Mouse (Mus musculus) heart, adult 8-10 months (tissue): ENCODE data around the gene Ngdn. TPM values are rescaled to one million over a fixed set of nuclear protein-coding genes. Genes with fewer than 3 reads are reported as not detected.
A peak's percentile ranks its signal among the peaks of the same experiment; 100 is the strongest.
"Not testable (repeated sequence)": the region's sequence is repeated elsewhere in the genome, so short reads cannot be mapped to it uniquely, and the experiment has no call there.

Experiments
- DNase-seq: peaks from one replicate; pipeline ENCODE4 v3.0.0; 2022; ENCODE audit warnings: low spot score
- total RNA-seq, 4 experiments: library from RNA; stranded (reverse); gene quantifications; 2 replicates each; pipeline ENCODE4 v1.2.4; 2022

Ngdn gene
- total RNA-seq, 4 experiments from 2014 or later, result 22.3 to 31.5 (median 25.9) TPM

DNA sequence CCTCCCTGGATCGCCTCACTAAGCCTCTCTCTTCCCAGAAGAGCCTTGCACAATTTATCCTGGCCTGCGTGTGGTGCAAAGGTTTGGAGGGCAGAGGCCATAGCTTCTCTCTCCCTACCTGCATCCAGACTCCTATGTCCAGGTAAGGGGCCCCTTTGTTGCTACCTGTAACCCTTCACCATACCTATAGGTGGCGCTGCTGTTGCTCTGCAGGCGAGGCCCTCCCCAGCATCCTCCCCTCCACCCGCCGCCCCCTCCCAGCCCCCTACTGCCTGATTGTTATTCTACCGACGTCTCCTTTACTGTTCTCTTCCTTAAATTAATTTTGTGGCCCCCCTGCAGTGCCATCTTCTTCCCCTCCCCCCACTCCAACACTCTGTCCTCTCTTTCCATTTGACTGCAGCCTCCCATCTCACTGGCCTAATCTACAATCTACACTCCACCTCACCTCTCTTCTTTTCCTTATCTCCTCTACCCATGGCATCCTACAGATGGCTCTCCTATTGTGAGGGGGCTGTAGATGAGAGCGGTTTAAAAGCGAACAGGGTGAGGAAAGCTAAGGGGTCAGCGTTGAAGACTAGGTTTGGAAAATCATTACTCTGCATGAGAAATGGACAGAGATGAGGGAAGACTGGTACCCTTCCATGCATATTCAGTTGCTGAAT is 13.9 kb downstream of the Ngdn start:
- DNase-seq, result no peak

DNA sequence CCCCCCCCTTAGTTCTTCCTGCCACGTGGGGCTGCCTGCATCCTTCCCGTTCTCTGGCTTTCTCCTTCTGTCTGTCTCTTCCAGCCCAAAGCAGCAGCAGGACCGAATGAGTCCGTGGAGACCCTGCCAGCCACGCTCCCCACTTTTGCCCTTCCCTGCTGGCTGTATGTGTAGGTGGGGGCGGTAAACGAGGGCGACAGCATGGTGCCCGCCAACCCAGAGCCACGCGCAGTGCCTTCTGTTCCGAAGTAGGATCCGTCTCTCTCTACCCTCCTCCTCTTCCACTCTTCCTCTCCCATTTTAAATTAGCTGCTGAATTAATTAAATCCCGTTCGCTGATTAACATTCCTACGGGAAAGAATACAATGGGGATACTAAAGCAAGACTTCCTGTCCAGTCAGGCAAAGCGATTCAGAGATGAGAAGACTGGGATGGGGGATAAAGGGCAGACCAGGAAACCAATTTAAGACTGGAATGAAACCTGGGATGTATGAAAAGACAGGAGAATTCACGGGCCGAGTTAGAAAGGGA is 17.5 kb downstream of the Ngdn start:
- no peak for DNase-seq

DNA sequence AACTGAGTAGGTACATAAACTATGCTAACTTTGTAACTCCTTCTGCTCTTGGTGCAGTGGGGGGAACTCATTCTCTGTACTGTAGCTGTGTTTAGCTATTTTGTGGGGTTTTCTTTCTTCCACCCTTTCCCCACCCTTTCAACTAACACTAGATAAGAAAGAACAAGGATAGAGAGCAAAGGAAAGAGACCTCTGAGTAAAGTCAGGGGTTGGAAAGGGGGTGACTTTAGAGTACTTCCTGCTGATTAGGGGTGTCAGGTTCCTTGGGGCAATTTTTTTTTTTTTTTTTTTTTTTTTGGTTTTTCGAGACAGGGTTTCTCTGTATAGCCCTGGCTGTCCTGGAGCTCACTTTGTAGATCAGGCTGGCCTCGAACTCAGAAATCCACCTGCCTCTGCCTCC is 28.4 kb downstream of the Ngdn start:
- not testable (repeated sequence) for DNase-seq

DNA sequence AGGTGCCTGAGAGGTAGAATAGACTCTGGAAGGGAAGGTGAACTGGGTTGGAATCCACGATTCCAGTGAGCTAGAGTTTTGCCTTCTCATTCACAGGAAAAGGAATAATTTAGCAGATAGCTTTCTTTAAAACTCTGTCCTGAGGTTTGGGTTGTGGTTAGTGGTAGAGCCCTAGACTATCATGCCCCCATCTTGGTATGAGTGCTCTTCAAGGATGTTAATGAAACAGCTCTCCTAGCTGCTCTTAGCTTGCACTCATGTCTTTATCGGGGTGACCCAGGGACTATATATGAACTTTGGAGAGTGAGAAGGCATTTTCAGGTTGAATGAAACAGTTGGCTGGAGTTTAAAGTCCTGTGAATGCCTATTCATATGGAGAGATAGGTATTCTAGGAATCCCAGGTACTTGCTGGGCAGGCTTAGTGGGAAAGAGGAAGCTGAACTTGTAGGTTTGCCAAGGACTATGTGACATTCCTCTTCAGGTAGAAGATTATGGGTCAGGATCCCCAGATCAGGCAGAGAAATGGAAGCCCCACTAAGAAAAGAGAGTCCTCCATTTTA is 32.8 kb downstream of the Ngdn start:
- no peak for DNase-seq

DNA sequence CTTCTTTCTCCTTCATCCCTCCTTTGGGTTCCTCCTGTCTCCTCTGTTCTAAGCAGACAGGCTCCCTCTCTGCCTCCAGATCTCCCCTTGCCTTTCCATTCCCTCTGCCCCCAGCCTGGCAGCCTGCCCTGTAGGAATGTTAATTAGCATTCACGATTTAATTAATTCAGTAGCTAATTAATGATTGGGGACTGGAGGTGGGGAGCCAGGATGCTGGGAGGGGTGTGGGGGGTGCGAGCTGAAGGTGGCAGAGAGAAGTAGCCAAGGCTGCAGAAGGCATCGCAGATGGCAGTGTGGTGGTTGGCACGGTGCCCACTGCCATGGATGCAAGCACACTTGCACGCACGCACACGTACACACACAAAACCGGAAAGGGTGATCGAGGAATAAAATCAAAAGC is 37.2 kb downstream of the Ngdn start:
- DNase-seq, result no peak

DNA sequence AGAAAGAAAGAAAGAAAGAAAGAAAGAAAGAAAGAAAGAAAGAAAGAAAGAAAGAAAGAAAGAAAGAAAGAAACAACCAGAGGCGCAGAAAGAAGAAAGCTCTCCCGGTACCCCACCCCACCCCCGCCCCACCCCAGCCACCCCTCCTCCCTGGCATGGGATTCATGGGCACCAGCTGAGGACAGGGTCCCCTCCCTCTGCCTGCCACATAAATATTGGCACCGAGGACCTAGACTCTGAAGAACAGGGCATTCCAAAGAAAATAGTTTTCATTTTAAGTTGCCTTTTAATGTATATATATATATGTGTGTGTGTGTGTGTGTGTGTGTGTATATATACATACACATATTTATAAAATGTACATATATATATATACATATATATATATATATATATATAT is 37.8 kb downstream of the Ngdn start:
- DNase-seq, result no peak

DNA sequence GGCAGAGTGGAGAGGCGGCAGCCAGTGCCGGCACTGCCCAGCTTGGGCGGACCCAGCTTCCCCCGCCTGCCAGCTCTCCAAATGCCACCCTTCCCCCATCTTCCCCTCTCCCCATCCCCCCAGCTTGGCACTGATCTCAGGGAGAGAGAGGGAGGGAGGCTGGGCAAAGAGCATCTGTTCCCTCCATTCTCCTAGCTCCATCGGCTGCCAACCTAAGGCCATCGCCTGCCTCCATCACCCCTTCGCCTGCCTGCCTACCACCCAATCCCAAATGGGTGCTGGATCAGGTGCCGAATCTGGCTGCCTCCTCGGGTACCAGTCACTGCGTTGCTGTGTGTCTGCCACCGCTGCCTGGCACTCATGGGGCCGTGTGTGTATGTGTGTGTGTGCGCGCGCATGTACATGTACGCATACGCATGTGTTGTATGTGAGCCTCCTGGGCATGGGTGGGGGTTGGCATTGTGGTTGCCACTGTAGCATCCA is 38.5 kb downstream of the Ngdn start:
- no peak for DNase-seq

DNA sequence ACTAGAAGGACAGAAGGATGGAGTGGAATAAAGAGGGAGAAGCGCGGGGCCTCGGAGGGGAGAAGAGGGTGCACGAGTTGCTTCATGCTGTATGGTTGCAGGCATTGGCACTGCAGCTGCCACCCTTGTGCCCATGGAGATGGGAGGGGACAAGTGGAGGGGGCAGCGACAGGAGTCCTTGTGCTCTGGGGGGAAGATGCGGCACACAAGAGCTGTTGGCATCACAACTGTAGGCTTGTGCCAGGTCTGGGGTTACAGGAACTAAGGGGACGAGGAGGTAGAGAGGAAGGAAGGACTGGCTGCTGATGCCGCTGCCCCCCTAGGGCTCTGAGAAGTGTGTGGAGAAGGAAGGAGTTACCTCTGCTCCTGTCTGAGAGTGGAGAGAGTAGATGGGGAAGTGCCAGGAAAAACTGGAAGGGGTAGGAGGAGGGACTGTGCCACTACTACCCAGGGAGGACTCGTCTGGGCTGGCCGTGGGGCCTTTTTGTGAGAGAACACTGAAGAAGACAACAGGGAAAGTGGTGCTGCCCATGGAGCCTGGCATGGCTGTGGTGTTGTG is 39.0 kb downstream of the Ngdn start:
- no peak for DNase-seq

DNA sequence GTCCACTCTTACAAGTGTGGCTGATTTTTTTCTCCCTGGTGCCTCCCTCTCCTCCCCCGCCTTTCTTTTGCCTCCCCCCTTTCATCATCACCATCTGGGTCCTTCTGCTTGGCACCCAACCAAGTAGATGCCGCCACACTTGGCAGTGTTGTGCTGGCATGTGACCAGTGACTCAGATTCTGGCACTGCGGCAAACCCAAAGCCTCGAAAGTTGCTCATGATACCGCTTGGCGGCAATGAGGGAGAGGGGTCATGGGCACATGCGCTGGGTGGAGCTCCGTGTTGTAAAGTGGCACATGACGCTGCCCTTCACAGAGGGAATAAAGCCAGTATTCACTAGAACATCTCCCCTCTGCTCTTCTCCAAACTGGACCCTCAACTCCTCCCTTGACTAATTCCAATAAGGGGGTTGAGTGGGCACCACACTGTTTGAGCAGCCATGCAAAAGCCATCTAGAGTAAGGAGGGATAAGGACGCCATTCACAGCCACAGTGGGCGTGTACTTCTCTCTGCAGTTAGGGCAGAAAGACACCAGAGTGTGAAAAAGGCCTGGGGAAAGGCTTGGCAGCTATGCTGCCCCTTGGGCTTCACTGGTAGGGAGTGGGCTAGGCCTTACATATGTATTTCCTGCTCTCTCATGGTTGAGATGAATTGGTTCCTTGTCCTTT is 40.0 kb downstream of the Ngdn start:
- peak; percentile 16 for DNase-seq

DNA sequence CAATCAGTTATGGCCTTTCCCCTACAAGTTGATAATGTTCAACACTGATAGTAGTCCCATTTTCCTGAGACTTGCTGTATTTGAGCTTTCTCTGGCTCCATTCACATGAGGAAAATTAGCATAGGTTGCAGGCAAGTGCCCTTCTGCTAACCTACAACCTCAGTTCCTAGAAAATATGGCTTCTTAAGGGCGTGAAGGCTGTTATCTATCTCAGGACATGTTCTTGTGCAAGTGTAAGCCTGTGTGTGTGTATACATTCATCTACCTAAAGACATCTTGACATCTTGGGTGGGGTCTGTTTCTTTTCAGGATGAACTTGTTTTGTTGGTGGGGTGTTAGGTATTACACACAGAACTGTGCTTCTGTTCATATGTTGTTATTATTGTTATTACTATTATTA is 43.8 kb downstream of the Ngdn start:
- DNase-seq, result no peak

DNA sequence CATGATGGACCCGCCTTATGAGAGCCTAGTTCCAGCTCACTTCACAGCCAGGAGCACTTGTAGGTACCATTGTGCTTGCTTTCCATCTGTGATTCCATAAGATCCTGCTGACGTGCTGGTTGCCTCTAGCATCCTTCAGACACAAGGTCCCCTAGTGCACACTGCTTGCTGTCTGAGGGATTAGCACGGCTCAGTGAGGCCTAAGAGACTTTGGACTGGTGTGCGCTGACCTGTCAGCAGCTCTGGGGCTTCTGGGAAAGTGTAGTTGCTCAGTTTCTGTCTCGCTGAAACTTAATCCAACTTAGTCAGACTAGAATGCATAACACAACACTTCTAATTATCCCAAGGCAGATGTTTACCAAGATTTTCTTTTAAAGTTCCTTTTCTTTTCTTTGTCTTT is 44.7 kb downstream of the Ngdn start:
- no peak for DNase-seq

DNA sequence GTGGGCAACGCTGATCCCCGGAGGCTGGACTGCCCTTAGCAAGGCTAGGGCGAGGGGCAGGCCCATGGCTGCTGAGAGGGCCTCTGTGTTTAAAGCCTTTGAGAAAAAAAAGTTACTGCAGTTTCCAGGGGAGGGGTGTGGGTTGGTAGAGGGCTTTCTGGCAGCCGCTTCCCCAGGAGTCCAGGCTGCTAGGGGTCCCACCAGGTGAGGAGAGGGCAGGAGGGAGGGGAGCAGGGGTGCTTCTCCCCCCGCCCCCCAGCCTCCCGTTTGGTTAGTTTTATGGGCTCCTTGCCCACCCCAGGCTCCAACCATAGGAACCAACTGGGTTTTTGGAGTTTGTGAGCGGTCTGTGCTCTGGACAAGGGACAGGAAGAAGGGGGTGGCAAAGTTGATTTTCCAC is 46.6 kb downstream of the Ngdn start:
- DNase-seq, result no peak

DNA sequence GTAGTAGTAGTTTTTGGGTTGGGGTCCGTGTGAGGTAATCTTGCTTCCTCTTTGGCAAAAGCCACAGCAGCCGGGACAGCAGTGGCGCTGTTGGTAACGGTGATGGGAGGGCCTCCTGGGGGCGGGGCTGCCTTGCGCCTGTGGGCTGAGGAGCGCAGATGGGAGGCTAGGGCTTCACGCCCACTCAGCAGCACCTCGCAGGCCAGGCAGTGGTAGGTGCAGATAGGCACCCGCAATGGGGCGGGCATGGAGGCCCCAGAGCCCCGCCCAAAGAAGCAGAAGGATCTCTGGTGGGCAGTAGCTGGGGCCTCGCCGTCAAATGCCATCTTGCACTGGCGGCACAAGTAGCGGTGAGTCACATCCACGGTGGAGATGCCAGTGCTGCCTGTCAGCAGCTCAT is 47.4 kb downstream of the Ngdn start:
- DNase-seq, result no peak

DNA sequence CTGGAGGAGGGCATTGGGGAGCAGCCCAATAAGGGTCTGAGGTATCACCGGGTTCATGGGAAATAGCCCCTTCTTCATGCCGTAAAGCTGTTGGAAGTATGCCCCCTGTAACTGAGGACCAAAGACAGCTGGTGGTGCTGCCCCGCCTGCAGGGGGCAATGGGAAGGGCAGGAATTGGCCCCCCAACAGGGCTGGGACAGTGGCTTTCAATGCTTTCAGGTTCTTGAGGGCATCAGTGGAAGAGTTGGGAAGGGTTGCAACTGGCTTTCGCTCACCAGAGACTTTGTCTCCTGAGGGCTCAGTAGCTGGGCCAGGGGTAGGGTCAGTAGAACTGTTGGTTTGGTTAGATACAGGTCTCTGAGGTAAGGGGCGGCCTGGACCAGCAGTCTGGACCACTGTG is 47.9 kb downstream of the Ngdn start:
- no peak for DNase-seq

DNA sequence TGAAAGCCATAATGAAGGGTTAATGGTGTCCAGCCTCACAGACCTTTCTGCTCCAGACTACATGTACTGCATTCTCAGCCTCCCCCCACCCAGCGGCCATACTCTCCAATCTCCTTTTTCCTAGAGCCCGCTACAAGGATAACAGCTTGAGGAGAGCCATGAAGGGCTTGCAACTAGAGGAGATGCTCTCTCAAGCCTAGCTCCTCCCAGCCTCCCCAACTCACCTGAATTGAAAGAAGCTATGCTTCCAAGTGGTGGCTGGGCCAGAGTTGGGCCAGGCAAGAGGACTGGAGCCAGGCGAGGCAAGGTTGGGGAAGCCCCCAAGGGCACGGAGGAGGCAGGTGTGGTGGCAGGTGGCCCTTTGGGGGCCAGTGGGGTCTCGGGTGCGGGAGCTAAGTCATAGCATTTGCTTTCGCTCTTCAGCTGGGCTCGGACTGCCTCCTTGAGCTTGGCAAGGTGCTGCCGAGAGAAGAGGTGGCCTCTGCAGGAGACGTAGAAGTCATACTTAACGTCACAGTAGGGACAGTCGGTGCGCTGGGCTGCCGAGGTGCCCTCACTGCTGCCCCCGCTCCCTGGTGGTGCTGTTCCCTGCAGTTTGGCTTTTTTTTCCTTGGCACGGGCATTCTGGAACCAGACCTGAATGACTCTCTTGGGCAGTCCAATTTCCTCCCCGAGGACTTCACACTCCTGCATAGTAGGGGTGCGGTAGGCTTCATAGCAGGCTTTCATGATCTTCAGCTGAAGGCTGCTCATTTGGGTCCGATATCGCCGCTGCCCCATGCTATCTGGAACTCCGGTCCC is 48.5 kb downstream of the Ngdn start:
- no peak for DNase-seq

DNA sequence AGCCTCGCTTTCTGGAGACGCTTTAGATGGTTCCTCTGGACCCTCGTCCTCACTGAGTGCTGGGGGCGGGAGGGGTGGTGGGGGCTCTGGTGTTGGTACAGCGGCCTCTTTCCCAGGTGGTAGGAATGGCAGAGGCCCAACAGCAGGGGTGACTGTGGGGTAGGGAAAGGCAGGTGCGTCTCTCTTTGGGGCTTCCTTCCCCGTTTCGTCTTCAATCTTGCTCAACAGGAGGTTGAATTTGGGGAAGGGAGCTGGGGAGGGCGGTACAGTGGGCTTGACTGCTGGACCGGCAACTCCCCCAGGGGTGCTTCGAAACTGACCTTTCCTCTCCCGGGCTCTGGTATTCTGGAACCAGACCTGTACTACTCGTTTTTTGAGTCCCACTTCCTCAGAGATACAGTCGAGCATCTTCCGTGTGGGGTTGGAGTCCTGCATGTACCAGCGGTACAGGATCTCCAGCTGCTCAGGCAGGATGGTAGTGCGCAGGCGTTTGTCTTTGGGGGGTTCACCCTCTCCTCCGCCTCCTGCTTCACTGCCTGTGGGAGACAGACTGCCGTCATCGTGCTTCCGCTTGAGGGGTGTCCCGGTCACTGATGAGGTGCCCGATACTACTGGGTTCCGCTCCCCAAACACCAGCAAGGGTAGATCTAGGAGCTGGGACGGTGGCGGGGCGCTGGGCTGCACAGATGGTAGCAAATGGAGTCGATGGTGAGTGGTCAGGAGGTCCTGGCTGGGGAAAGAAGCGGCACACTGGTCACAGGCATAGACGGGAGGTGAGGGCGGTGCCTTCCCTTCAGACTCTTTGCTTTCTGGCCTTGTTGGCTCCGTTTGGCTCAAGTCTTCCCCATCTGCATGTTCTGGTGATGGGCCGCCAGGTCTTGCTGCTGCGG is 49.5 kb downstream of the Ngdn start:
- no peak for DNase-seq

DNA sequence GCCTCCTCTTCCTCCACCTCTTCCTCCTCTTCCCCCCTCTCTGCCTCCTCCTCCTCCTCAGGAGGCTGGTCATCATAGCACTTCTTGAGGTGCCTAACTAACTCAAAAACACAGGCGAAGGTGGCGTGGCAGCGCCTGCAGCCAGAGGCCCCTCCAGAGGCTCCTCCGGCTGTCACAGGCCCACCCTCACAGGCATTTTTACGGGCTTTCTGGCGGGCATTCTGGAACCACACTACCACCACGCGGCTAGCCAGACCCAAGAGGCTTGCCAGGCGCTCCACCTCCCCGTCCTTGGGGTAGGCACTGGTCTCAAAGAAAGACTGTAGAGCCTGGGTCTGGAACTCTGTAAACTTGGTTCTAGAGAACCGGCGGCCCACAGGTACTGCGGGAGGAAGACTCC is 50.1 kb downstream of the Ngdn start:
- DNase-seq, result no peak

DNA sequence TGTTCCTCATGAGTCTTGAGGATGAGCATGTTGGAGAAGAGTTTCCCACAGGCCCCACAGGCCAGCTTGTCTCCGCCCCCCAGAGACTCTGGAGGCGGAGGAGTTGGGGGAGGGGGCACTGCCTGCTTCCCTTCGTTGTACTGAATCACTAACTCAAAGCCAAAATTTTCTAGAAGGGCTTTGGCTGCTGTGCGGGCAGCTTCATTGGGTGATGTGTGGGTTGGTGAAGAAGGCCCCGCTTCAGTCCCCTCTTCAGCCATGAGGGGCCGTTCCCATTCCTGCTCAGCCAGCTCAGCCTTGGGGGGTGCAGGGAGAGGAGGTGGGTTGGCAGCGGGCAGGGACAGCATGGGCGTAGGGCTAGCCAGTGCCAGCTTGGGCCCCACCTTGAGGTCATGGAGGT is 50.8 kb downstream of the Ngdn start:
- no peak for DNase-seq

DNA sequence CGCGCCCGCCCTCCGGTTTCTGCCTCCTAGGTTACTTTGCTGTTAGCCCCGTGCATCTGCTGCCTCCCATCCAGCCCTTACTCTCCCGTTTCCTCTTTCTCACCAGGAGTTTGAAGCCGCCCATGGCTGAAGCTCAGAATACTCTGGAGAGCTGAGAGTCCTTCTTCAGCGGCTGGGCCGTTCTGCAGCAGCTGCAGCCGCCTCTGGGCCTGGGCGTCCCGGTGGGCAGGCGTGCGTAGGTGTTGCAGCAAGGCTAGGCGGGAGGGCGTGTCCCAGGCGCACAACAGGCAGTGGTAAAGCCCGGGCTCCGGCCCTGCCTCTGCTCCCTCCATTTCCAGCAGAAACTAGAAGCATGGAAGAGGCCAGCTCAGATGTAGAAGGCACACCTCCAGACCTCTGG is 56.5 kb downstream of the Ngdn start:
- DNase-seq, result no peak
